8 mouse cellular contexts compared by ENCODE assay signal in the genomic region with DNA sequence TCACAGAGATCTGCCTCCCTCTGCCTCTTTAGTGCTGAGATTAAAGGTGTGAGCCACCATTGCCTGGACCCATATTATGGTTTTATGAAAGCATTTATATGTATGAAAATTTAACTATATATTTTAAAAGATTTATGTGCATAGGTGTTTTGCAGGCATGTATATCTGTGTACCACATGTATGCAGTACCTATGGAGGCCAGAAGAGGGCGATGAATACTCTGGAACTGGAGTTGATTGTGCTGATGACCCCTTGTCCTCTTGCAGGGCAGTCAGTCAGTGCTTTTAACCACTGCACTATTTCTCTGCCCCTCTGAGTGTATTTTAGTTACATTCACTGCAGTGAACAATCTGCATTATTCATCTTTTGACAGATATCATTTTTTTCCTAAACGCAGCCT. TPM values are rescaled to one million over a fixed set of nuclear protein-coding genes. Genes with fewer than 3 reads are reported as not detected.
A peak's percentile ranks its signal among the peaks of the same experiment; 100 is the strongest.
DNase-seq lines count a peak whose midpoint lies in the region; ATAC-seq lines count a peak whose summit lies in the region.

No protein-coding gene starts in this region.

- no peaks in the 10 kb centered on the region for H3K36me3 ChIP-seq in forebrain, embryonic 11.5 days (ENCODE audit: control insufficient read depth, insufficient read depth, low read length)
- H3K36me3 ChIP-seq in forebrain, embryonic 15.5 days, result no peaks in the 10 kb centered on the region
- no peaks in the 10 kb centered on the region for H3K36me3 ChIP-seq in intestine, embryonic 15.5 days

- WGBS in forebrain, embryonic 11.5 days, result 43% methylated on average over 2 of the region's 2 CpGs
- 44% methylated on average over 2 of the region's 2 CpGs for WGBS in forebrain, embryonic 15.5 days
- 42% methylated on average over 2 of the region's 2 CpGs for WGBS in intestine, embryonic 15.5 days

- H3K27ac ChIP-seq in forebrain, embryonic 11.5 days (ENCODE audit: low read depth, low read length), result no peak overlapping the region
- H3K27ac ChIP-seq in forebrain, embryonic 15.5 days (replicated peaks), result no peak overlapping the region
- no peak overlapping the region for H3K27ac ChIP-seq in intestine, embryonic 15.5 days

- no peak overlapping the region for H3K4me3 ChIP-seq in forebrain, embryonic 11.5 days (ENCODE audit: low read depth, low read length)
- no peak overlapping the region for H3K4me3 ChIP-seq in forebrain, embryonic 15.5 days
- no peak overlapping the region for H3K4me3 ChIP-seq in intestine, embryonic 15.5 days (replicated peaks)

- DNase-seq in forebrain, embryonic 11.5 days (ENCODE audit: low spot score), result peak; percentile 68
- DNase-seq in right cerebral cortex, postnatal 14 days, result peak; percentile 51
- DNase-seq in right cerebral cortex, adult 18-20 months, result no peak
- peak; percentile 82 to 85 for DNase-seq in cerebellum, postnatal 10 days
- DNase-seq in lung, postnatal 10 days, result peak; percentile 79
- DNase-seq in thymus, postnatal 10 days (ENCODE audit: low spot score in 2 of 2), result peak; percentile 31 to 76

- H3K4me1 ChIP-seq in forebrain, embryonic 11.5 days (replicated peaks; ENCODE audit: control insufficient read depth, insufficient read depth, low read length), result no peaks in the 10 kb centered on the region
- peaks cover 5% of the 10 kb centered on the region; the same call in 1 of the 2 replicates for H3K4me1 ChIP-seq in forebrain, embryonic 15.5 days
- H3K4me1 ChIP-seq in intestine, embryonic 15.5 days (replicated peaks), result no peaks in the 10 kb centered on the region

- no peak for ATAC-seq in forebrain, embryonic 11.5 days (replicated peaks; ENCODE audit: low FRiP score)
- no peak for ATAC-seq in forebrain, embryonic 15.5 days (replicated peaks)
- ATAC-seq in intestine, embryonic 15.5 days, result 0 out of 2 replicates have a peak, but pooled peaks have one; percentile 44

- no peak overlapping the region for H3K4me2 ChIP-seq in forebrain, embryonic 11.5 days (ENCODE audit: low read depth, low read length, severe bottlenecking)
- no peak overlapping the region for H3K4me2 ChIP-seq in forebrain, embryonic 15.5 days (replicated peaks)
- H3K4me2 ChIP-seq in intestine, embryonic 15.5 days (replicated peaks), result no peak overlapping the region

- H3K27me3 ChIP-seq in forebrain, embryonic 11.5 days (ENCODE audit: control insufficient read depth, insufficient read depth, low read length), result no peaks in the 10 kb centered on the region
- H3K27me3 ChIP-seq in forebrain, embryonic 15.5 days, result no peaks in the 10 kb centered on the region
- no peaks in the 10 kb centered on the region for H3K27me3 ChIP-seq in intestine, embryonic 15.5 days (replicated peaks)

- H3K9me3 ChIP-seq in forebrain, embryonic 11.5 days (ENCODE audit: control insufficient read depth, low read length), result no peaks in the 10 kb centered on the region
- H3K9me3 ChIP-seq in forebrain, embryonic 15.5 days, result no peaks in the 10 kb centered on the region
- H3K9me3 ChIP-seq in intestine, embryonic 15.5 days, result no peaks in the 10 kb centered on the region

- no peak overlapping the region for H3K9ac ChIP-seq in forebrain, embryonic 11.5 days (ENCODE audit: low read length)
- no peak overlapping the region for H3K9ac ChIP-seq in forebrain, embryonic 15.5 days (replicated peaks)
- no peak overlapping the region for H3K9ac ChIP-seq in intestine, embryonic 15.5 days

RNA-seq across cellular contexts. Expression of a gene that starts 8.0 kb away (rescaled TPM):
- 47.0 and 47.1 TPM in 2 replicates for polyA plus RNA-seq in forebrain, embryonic 11.5 days (2014; fragmentation: Nextera tagmentation; extraction: Ambion mirVana)
- 41.0 and 41.6 TPM in 2 replicates for polyA plus RNA-seq in forebrain, embryonic 15.5 days (2015; fragmentation: Nextera tagmentation; extraction: Ambion mirVana)
- 29.7 and 33.1 TPM in 2 replicates for polyA plus RNA-seq in intestine, embryonic 15.5 days (2015; fragmentation: Nextera tagmentation; extraction: Ambion mirVana)

RNA-seq across cellular contexts. Expression of a gene that starts 9.8 kb away (rescaled TPM):
- polyA plus RNA-seq in forebrain, embryonic 11.5 days (2014; fragmentation: Nextera tagmentation; extraction: Ambion mirVana), result not detected in 2 replicates
- 4.2 TPM in 1 of 2 replicates, not detected in the other for polyA plus RNA-seq in forebrain, embryonic 15.5 days (2015; fragmentation: Nextera tagmentation; extraction: Ambion mirVana)
- not detected in 2 replicates for polyA plus RNA-seq in intestine, embryonic 15.5 days (2015; fragmentation: Nextera tagmentation; extraction: Ambion mirVana)

RNA-seq across cellular contexts. Expression of a gene that starts 29.2 kb away (rescaled TPM):
- polyA plus RNA-seq in forebrain, embryonic 11.5 days (2014; fragmentation: Nextera tagmentation; extraction: Ambion mirVana), result 139 and 144 TPM in 2 replicates
- 123 and 124 TPM in 2 replicates for polyA plus RNA-seq in forebrain, embryonic 15.5 days (2015; fragmentation: Nextera tagmentation; extraction: Ambion mirVana)
- polyA plus RNA-seq in intestine, embryonic 15.5 days (2015; fragmentation: Nextera tagmentation; extraction: Ambion mirVana), result 138 and 143 TPM in 2 replicates

RNA-seq across cellular contexts. Expression of a gene that starts 38.3 kb away (rescaled TPM):
- 69.1 and 69.4 TPM in 2 replicates for polyA plus RNA-seq in forebrain, embryonic 11.5 days (2014; fragmentation: Nextera tagmentation; extraction: Ambion mirVana)
- 65.3 and 70.7 TPM in 2 replicates for polyA plus RNA-seq in forebrain, embryonic 15.5 days (2015; fragmentation: Nextera tagmentation; extraction: Ambion mirVana)
- polyA plus RNA-seq in intestine, embryonic 15.5 days (2015; fragmentation: Nextera tagmentation; extraction: Ambion mirVana), result 55.4 and 56.0 TPM in 2 replicates

RNA-seq across cellular contexts. Expression of a gene that starts 52.3 kb away (rescaled TPM):
- 8.8 and 9.2 TPM in 2 replicates for polyA plus RNA-seq in forebrain, embryonic 11.5 days (2014; fragmentation: Nextera tagmentation; extraction: Ambion mirVana)
- polyA plus RNA-seq in forebrain, embryonic 15.5 days (2015; fragmentation: Nextera tagmentation; extraction: Ambion mirVana), result 10.3 and 10.7 TPM in 2 replicates
- 12.1 and 13.6 TPM in 2 replicates for polyA plus RNA-seq in intestine, embryonic 15.5 days (2015; fragmentation: Nextera tagmentation; extraction: Ambion mirVana)
